Mouse (Mus musculus) CH12.LX (cell line): ENCODE measurements at regions not wholly inside any gene's neighbourhood (a gene's known extent, or its start where the extent isn't known, plus 50 kb on each side); places are given as distances from the start of the nearest gene placed in this dataset.

Source experiments
- CHD2 ChIP-seq: IDR thresholded peaks from 2 replicates; pipeline ENCODE4 v1.6.1; 2011; ENCODE audit warnings: low read length, improper control_type of control experiment
- CTCF ChIP-seq, 2 experiments: IDR thresholded peaks in 1 of 2; conservative IDR thresholded peaks in 1 of 2; 2 replicates each; pipeline ENCODE4 v1.5.1; 2011 to 2012; ENCODE audit warnings: low read depth in 2 of 2, low read length in 2 of 2, improper control_type of control experiment in 1 of 2, inconsistent platforms in 1 of 2, mild to moderate bottlenecking in 1 of 2, moderate library complexity in 1 of 2
- EP300 ChIP-seq: IDR thresholded peaks from 2 replicates; pipeline ENCODE4 v1.6.1; 2011; ENCODE audit warnings: low read length, improper control_type of control experiment
- HCFC1 ChIP-seq: IDR thresholded peaks from 2 replicates; pipeline ENCODE4 v1.6.1; 2012; ENCODE audit warnings: low read depth, mild to moderate bottlenecking, inconsistent platforms, low read length, improper control_type of control experiment
- JUND ChIP-seq: conservative IDR thresholded peaks from 2 replicates; pipeline ENCODE4 v1.6.1; 2011; ENCODE audit warnings: low read depth, low read length, improper control_type of control experiment
- MAX ChIP-seq: IDR thresholded peaks from 2 replicates; pipeline ENCODE4 v1.6.1; 2011; ENCODE audit warnings: low read length, improper control_type of control experiment
- NRF1 ChIP-seq: IDR thresholded peaks from 2 replicates; pipeline ENCODE4 v1.6.1; 2014; ENCODE audit warnings: low read depth, mild to moderate bottlenecking, inconsistent platforms, low read length, improper control_type of control experiment, moderate library complexity
- POLR2A ChIP-seq: IDR thresholded peaks from 2 replicates; pipeline ENCODE4 v1.6.1; 2011; ENCODE audit warnings: low read depth, mild to moderate bottlenecking, improper control_type of control experiment, low read length
- USF2 ChIP-seq: conservative IDR thresholded peaks from 2 replicates; pipeline ENCODE4 v1.6.1; 2011; ENCODE audit warnings: low read depth, low read length, improper control_type of control experiment
- ZNF384 ChIP-seq: IDR thresholded peaks from 2 replicates; pipeline ENCODE4 v1.6.1; 2012; ENCODE audit warnings: low read depth, low read length, improper control_type of control experiment, inconsistent platforms

DNA sequence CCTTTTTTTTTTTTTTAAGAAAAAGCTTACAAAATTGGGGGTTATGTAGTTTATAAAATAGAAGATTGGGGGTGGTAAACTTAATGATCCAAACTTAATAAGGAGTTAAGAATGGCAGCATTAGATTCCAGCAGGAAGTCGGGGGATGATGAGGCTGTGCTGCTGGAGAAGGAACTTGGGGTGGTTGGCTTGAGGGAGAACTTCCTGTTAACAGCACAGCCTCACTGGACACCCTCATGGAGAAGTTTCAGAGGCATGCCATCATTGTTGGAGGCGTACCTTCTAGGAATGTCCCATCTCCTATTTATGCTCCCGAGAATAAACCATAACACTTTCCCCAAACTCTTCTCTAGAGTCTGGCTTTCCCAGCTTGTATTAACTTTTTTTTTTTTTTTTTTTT lies 126.7 kb upstream of the Smim15 start:
- TF ChIP-seq CTCF (conservative IDR thresholded peaks at IDR 0.05 in 1 of 2, IDR thresholded peaks at IDR 0.05 in 1 of 2; ENCODE audit: low read depth in 2 of 2, low read length in 2 of 2) (no peak), EP300 (no peak), ZNF384 (no peak), POLR2A (no peak), CHD2 (no peak), JUND (no peak), NRF1 (no peak), MAX (no peak), USF2 (no peak), HCFC1 (no peak)
